Mouse (Mus musculus) T-helper 17 cell (primary cell): Measurements from ENCODE around the gene Cst13.

Experiments used
- in situ Hi-C, 2 experiments: fragments of 300-600 bp; cut with MboI, MseI; formaldehyde crosslinking; loops; 1 replicate in 1 of 2; 2 replicates in 1 of 2; pipeline ENCODE4 v1.15.1; 2025; ENCODE audit warnings: high pct_unique_total_duplicates in 2 of 2

The Cst13 gene

DNA sequence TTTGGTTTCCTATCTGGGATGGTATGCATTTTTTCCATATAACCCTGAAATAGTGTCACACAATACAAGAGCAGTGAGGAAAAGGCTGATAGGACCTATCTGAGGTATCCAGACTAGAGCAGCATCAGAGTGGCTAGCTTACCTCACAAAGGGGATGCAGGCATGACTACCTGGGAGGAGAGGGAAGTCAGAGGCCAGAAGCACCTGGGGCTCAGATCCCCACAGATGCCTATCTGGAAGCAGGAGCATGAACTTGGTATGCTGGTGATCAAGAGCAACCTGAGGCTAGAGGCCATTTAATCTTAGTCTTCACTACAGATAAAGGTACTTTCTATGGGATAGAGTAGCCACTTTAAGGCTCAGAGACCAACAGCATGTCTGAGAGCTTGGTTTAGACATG, at the start of gene Cst13:
Gene Cst13 (plus strand): TSS at position 173 of the 400 bp plus-strand sequence.
- in situ Hi-C loops = no loop called here

DNA sequence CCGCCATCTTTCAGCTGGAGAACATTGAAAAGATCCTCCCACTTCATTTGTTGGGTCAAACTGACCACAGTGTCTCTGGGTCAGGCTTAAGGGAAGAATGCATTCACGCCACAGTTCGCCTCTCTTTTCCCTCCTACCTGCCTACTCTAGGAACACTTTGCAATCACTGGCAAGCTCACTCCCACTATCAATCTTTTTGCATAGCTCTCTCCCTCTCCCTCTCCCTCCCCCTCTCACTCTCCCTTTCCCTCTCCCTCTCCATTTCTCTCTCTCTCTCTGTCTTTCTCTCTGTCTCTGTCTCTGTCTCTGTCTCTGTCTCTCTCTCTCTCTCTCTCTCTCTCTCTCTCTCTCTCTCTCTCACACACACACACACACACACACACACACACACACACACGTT, 48.5 kb upstream of the Cst13 start, which contains the start of gene Cst11:
Gene Cst11 (minus strand): TSS at position 101 of the 400 bp plus-strand sequence.
- in situ Hi-C loops = loop anchor here in 1 of 2 experiments (10.0 kb wide), 1 partner anchor 1763 kb away; no protein-coding TSS in a partner anchor

DNA sequence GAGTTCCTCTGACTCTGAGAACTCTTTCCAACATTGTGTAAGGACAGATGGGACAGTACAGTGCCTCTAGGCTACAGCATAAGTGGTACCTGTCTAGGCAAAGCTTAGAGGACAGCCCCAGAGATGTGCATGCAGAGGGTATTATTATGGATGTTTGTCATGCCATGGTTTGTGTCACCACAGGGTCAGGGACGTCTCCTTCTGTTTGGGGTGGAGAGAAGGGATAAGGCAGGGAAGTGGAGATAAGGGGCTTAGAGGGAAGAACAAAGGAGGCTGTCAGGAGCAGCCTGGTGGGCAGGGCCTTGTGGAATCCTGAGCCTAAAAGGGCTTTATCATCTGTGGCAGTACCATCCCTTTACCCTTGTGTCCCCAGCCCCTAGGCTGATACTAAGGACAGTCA, 38.2 kb upstream of the Cst13 start, which contains the start of gene 8030411F24Rik:
Gene 8030411F24Rik (plus strand): TSS at position 301 of the 400 bp plus-strand sequence.
- in situ Hi-C loops = loop anchor here in 1 of 2 experiments (10.0 kb wide), 1 partner anchor 1847 kb away; no protein-coding TSS in a partner anchor

DNA sequence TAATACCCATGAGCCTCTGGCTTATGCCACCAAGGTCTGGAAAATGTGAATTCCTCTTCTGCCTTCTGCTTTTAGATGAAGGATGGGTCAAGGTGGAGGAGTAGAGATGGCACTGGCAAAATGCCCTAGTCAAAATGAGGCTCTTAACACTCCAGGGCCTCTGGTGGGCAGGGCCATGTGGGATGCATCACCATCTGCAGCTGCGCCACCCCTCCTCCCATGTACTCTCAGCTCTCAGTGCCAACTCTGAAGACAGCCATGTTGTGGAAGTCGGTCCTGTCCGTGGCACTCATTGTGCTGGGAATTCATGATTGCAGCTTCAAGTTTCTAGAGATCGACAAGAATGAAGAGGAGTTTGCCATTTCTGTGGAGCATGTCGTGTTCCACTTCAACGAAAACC, 30.7 kb upstream of the Cst13 start, which contains the start of gene Cst12:
Gene Cst12 (plus strand): TSS at position 220 of the 400 bp plus-strand sequence.
- in situ Hi-C loops = loop anchor here in 1 of 2 experiments (10.0 kb wide), 1 partner anchor 1854 kb away; no protein-coding TSS in a partner anchor

DNA sequence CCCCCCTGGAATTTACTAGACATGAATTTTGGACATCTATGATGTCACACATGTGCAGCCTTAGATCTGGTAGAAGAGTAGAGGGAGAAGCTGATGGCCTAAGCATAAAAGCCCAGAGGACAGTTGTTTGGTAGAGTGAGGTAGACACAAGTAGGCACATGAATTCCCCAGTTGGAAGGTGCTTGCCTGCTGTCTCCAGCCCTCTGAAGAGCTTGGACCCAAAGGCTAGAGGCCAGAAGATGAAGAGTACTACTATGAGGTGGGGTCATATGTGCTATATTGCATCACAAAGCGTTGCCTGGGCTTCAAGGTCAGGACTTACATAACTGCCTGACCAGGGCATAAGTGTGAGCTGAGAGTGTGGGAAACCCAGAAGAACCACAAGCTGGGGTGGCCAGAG, 21.4 kb upstream of the Cst13 start, which contains the start of gene Cst8:
Gene Cst8 (plus strand): TSS at position 301 of the 400 bp plus-strand sequence.
- in situ Hi-C loops = no loop called here

DNA sequence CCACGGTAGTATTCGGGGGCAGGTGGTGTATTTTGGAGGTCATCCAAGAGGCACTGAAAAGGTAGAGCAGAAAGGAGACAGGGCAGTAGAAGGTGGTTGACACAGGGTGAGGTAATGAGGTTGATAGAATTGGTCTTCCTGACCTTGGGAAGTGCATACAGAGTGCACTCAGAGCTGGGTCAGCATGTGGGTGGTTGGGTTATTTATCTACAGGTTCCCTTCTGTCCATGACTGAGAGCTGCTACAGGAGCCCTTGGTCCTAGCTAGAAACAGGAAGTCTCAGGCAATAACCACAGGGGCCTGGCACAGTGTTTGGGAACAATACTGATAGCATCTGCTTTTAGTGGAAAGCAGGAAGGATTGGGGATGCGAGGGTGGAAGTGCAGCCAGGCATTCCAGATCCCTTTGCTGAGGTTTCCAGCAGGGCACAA, 18.4 kb upstream of the Cst13 start:
- in situ Hi-C loops = no loop called here

DNA sequence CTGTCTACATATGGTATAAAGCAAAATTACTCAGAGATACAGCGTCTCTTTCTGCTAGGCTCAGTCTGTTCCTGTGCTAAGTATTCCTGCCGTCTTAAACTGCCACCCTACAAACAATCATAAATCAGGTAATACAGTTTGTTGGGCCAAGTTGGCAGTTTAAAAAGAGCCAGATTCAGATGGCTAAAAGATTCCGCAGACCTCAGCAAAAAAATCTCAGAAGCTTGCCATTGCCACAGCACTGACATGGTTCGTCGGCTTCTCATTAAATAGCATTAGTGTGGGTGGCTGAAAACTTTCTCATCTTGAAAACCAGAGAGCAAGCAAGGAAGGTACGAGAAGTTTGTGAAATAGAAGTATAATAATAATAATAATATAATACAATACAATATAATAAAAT, 13.2 kb upstream of the Cst13 start:
- in situ Hi-C loops = no loop called here

DNA sequence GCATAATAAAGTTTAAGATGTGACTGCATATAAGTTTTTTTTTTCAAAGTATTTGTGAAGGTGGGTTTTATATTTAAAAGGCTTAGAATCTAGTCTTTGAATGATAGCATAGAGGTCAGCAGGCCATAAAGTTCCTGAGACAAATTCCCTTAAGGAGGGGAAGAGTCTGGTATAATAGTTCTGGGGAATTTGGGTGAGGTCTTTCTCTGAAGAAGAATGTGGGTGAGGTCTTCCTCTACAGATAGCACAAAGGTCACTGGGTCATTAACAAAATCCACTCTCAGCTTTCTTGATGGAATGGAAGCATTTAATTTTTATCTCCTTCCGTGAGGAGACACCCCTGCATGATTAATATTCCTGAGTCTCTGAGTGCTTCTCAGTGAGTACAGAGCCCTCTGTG, 6.1 kb downstream of the Cst13 start:
- in situ Hi-C loops = no loop called here

DNA sequence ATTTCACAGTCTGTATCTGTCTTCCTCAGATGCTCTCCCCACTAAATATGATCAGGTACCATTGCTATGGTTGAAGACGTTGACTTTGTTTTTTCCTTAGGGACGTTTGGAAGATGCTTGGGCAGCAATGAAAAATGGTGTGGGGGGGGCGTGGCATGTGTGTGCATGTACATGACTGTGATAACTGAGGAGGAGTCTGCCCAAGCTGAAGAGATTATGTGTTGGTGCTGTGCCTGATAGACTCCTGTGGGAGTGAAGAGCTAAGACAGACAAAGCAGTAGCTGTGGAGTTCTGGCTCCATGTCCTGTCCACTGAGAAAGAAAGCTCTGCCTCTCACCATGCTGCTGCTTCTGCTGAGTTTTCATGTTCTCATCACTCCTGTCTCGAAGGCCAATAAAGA, 15.0 kb downstream of the Cst13 start, which contains the start of gene Cst9:
Gene Cst9 (plus strand): TSS at position 236 of the 400 bp plus-strand sequence.
- in situ Hi-C loops = no loop called here

DNA sequence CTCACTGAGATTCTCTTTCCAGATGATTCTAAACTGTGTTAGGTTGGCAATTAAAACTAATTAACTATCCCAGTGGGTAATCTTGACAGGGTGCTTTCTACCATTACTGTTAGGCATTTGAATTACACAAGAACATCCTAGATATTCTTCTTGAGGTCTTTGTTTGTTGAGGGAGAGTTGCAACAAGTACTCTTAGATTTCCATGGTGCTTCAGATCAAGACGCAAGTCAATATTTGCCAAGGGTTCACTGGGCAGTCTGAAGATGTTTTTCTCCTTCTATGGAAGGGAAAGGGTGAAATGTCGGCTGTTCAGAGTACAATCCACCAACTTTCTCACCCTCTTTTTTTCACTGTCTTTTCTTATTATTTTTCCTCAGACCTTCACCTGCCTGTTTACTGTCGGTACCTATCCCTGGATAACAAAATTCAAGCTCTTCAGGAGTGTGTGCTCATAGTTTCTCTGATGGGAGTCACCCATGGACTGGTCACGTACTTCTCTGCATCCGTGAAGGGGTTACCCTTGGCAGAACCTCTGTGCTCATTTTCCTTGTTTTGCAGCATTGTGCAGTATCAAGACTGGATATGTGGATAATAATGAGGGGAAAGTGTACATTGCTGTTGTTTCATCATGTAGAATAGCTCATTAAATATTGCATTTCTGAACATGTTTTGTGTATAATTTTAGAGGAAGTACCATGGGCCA, 18.3 kb downstream of the Cst13 start:
- in situ Hi-C loops = no loop called here

DNA sequence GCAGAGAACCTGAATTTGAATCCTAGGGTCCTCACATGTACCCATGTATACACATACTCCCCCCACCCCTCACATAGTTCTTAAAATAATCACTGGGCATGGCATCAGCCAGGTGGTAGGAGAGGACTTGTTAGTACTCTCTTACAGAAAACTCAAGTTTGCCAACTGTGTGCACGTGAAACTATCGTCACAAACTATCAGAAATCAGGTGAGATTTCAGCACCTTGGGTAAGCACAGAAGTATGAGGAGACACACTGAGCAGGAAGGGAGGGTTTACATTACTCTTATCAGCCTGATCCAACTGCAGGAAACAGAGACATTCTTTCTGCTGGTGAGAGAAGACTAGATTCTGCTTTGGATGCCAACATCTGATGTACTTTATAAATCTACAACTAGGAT, 19.3 kb downstream of the Cst13 start:
- in situ Hi-C loops = no loop called here

DNA sequence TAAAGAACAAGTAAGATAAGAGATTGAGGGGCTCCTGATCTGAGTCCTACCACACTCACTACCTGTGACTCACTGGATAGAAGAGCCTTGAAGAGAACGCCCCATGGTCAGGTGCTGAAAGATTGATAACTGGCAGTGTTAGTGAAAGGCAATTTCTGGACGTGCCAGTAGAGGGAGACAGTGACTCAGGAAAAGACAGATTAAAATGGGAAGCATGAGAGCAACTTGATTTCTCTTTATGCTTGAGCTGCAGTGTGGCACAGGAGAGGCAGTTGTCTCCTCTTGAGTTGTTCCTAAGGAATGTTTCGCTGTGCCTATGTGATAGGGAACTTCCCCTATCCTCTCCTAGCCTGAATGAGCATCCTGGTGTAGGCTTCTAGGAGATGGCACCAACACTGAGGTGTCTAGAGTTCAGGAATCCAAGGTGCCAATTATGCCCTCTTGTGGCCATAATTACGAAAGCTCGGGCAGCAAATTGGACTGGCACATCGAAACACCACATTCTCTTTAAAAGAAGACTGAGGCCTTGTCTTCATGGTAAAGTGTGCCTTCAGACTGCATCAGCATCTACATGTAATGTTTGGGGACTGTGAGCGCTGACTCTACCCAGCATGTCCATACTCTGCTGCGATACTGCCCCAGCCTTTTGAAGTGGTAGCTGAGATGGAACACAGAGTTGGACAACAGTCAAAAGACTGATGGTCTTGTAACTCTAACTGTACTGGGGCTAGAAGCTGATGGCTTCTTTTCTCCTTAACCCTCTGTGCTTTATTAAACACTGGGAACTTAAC, 31.4 kb downstream of the Cst13 start:
- in situ Hi-C loops = loop anchor here in 1 of 2 experiments (5.0 to 25.0 kb wide), 3 partner anchors 51 to 1711 kb away; partner anchors contain the start of genes Cst7 and Gm10130

DNA sequence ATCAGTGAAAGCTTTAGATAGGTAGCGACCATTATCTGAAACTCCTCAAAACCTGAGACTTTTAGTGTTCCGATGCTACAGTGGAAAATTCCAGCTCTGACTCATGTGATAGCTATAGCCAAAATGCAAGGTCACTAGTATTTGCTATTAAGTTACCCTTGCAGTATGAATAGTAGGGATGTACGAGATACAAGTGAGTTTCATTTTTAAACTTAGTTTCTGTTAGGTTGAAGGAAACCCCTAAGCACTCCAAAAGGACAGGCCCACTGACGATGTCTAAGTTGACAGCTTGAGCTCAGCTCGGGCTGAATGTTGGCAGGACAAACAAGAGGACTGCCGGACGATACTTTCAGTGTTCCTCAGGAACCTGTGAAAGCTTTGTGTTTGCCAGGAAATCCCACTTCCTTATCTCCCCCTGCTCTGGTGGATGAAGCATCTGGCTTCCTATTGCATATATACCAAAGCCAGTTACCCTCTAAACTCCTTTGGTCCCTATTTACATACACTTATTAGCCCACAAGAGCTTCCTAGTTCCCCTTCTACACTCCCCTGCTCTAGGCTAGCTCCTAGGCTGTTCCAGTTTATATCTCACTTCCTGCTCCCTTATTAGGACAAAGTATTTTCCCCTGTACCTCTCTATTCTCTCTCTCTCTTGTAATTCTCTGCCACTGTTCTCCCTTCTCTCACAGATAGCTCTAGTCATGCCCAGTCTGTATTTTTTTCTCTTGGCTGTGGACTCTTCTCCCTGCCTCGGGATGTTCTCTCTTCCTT, 36.9 kb downstream of the Cst13 start:
- in situ Hi-C loops = loop anchor here in 1 of 2 experiments (25.0 kb wide), 2 partner anchors 1455 to 1705 kb away; partner anchors contain the start of genes Cst7 and Gm10130

DNA sequence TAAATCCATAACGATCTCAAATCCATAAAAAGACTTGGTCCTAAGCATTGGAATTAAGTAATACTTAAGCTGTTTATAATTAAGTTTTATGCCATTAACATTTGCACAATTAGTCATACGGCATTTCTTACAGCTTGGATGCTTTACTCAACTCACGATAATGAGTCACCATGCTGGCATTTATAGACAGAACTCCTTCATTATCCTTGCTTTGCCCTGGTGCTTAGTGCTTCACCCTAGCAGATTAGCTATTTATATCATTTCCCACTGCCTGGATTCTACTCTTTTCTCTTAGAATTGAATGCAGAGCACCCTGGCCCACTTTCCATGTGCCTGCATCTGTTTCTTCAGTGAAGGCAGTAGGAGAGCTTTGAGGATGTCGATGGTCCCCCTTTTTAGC, 37.6 kb downstream of the Cst13 start:
- in situ Hi-C loops = loop anchor here in 1 of 2 experiments (25.0 kb wide), 2 partner anchors 1455 to 1705 kb away; partner anchors contain the start of genes Cst7 and Gm10130

DNA sequence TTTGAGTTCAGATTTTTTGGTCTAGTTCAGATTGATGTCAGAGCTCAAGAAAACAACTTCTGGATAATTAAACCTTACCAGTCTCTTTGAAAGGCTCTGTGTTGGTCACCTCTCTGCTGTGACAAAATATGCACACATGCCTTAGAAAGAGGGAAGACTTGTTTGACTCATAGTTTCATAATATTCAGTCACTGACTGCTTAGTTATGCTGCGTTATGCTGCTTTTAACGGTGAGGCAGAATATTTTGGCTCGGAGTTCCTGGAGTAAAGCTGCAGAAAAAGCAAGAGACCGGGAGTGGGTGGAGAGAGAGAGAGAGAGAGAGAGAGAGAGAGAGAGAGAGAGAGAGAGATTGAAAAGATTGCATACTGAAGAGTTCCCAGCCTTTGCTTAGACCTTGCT, 41.1 kb downstream of the Cst13 start:
- in situ Hi-C loops = loop anchor here in 1 of 2 experiments (25.0 kb wide), 2 partner anchors 1451 to 1701 kb away; partner anchors contain the start of genes Cst7 and Gm10130

DNA sequence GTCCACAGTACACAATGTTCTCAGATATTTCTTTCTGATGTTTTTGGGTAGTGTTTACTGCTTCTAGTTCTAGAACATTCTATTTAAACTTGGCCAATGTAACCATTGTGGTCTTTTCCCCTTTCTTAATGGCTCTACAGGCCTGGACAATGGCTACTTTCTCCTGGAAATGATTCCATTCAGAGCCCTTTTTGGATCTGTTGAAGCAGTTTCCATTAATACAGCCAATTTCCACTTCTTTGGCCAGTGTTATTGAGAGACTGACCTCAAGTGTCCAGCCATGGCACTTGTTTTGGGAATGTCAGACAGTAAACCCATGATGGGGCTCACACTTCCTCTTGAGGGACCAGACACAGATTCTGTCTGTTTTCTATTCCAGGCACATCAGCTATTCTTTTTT, 41.8 kb downstream of the Cst13 start:
- in situ Hi-C loops = loop anchor here in 1 of 2 experiments (25.0 kb wide), 2 partner anchors 1451 to 1701 kb away; partner anchors contain the start of genes Cst7 and Gm10130

DNA sequence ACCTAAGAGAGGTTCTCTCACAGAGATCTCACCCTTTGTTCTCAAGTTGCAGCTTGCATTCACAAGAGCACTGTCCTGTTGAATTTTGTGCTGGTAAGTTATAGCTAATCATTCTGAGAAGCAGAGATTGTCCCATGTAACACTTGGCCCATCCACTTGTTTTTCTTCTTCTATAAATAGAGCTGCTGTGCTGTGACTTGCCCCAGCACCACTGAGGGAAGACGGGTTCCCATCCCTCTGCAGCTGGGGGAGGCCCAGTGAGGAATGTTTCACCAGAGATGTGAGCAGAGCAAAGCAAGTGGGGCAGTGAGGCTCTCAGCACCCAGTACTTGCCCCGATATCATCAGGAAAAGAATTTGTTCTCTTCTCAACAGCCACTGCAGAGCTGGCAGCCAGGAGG, 45.1 kb downstream of the Cst13 start, which contains the start of gene 9230104L09Rik:
Gene 9230104L09Rik (minus strand): TSS at position 73 of the 400 bp plus-strand sequence.
- in situ Hi-C loops = loop anchor here in 1 of 2 experiments (25.0 kb wide), 2 partner anchors 1447 to 1697 kb away; partner anchors contain the start of genes Cst7 and Gm10130

DNA sequence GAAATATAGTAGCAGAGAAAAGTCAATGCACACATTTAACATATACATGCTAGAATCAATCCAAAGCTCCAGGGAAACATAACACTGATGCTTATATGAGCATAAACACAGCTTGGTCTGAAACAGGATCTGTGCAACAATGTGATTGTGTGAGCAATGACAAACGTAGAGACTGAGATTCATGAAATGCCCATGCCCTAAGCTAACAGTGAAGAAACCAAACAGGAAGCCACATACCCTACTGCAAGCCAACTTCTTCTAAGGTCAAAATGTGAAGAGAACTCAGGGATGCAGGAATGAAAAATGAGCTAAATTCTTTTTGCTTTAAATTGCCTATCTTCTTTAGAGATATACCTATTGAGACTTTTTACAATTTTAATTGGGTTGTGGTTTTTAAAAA, 49.1 kb downstream of the Cst13 start:
- in situ Hi-C loops = loop anchor here in 1 of 2 experiments (25.0 kb wide), 2 partner anchors 1443 to 1693 kb away; partner anchors contain the start of genes Cst7 and Gm10130

DNA sequence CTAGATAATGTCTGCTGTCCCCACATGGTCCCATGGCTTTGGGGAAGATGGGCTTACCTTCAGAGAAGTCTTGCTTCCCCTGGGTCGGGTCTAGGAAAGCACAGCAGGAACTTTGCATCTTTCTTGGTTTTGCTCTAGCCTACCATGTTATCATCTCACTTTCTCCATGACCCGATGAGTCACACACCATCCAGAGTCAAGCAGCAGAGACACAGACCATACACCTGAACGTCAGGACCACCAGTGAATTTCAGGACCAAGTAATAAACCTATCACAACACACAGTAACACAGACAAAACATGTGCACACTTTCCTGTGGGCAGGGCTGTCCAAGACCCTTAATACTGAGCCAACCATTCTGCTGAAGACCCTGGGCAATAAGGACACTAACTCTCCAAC, 50.6 kb downstream of the Cst13 start:
- in situ Hi-C loops = loop anchor here (5.0 to 25.0 kb wide), 4 partner anchors 186 to 1692 kb away; partner anchors contain the start of genes Cst7 (in 1 of the 2), Gm10130 (in 1 of the 2) and Gzf1 (in 1 of the 2)

DNA sequence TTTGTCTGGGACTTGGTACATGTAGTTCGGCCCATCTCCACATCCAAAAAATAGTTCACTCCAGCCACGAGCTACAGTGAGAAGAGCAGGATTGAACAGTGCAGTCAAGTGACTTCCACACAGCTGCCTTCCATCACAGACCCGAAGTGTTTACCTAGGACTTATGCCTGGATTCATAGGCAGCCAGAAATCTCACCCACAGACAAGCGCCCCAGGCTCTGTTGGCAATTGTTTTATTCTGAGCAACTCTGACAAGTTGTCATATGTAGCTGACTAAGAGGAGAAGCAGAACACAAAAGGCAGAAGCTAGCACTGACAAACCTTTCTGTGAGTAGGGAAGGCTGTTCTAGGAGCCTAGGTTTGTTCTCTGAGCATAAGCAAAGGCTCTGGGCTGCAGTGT, 53.0 kb downstream of the Cst13 start:
- in situ Hi-C loops = loop anchor here (5.0 to 25.0 kb wide), 4 partner anchors 188 to 1689 kb away; partner anchors contain the start of genes Cst7 (in 1 of the 2), Gm10130 (in 1 of the 2) and Gzf1 (in 1 of the 2)
